Mouse (Mus musculus): ENCODE measurements around the gene Tecpr2. TPM values are rescaled to one million over a fixed set of nuclear protein-coding genes. Genes with fewer than 3 reads are reported as not detected.

Gene Tecpr2
- total and polyA plus RNA-seq, 3 experiments = 2.8 to 7.5 (median 3.1) TPM

- Histone ChIP-seq H3K79me2 (replicated peaks; ENCODE audit: control insufficient read depth, extremely low read depth, insufficient read depth, poor library complexity, severe bottlenecking) (no peaks in the 10 kb centered on the region), H3K9ac (ENCODE audit: insufficient read depth, low read depth) (peak overlapping the region; percentile 66), H3K27me3 (replicated peaks) (peaks cover 7% of the 10 kb centered on the region), H3K27ac (ENCODE audit: insufficient read depth, low read depth) (peak overlapping the region; percentile 40), H3K36me3 (replicated peaks in 1 of 2; ENCODE audit: control insufficient read depth in 1 of 2, insufficient read depth in 1 of 2, low read length in 1 of 2) (no peaks in the 10 kb centered on the region), H3K4me1 (ENCODE audit: control insufficient read depth in 1 of 2, insufficient read depth in 2 of 2) (peaks cover 3 to 32% of the 10 kb centered on the region in 2 experiments; a peak in 2 of 4 replicates), H3K4me2 (ENCODE audit: insufficient read depth, low read depth, poor library complexity, severe bottlenecking) (peak overlapping the region; percentile 82), H3K9me3 (replicated peaks; ENCODE audit: low read length) (no peaks in the 10 kb centered on the region), H3K4me3 (replicated peaks in 1 of 3; ENCODE audit: low read depth in 2 of 3, low read length in 2 of 3, poor library complexity in 1 of 3) (peak overlapping the region; percentile 61 to 68 (median 64))
- dilution Hi-C loops (cut with MboI; ENCODE audit: extremely low pct_ligation_motif_present, extremely low pct_unique_long_range_greater_than_20kb, low sequenced_read_pairs) = no loop called here
- TF ChIP-seq USF1 (IDR thresholded peaks at IDR 0.05; ENCODE audit: low read depth, low read length) (no peak), E2F4 (IDR thresholded peaks at IDR 0.05; ENCODE audit: insufficient replicate concordance, low read depth, low read length) (no peak), TCF12 (IDR thresholded peaks at IDR 0.05; ENCODE audit: low read depth, low read length) (no peak), ETS1 (conservative IDR thresholded peaks at IDR 0.05; ENCODE audit: low read depth, low read length) (0 out of 2 replicates have a peak, but pooled peaks have one; percentile 17), MAZ (IDR thresholded peaks at IDR 0.05; ENCODE audit: low read depth, low read length) (peak; percentile 23; the same call in 1 of the 2 replicates), MYC (IDR thresholded peaks at IDR 0.05; ENCODE audit: low read depth, low read length) (peak; percentile 39; the same call in 1 of the 2 replicates), ZC3H11A (IDR thresholded peaks at IDR 0.05; ENCODE audit: low read depth, low read length) (no peak), BHLHE40 (IDR thresholded peaks at IDR 0.05; ENCODE audit: low read depth, low read length) (no peak; the same call in none of the 2 replicates), CTCF (conservative IDR thresholded peaks at IDR 0.05 in 1 of 2, IDR thresholded peaks at IDR 0.05 in 1 of 2; ENCODE audit: low read depth in 2 of 2, low read length in 2 of 2) (peak in 1 of 2 experiments; percentile 17; a peak in 1 of 4 replicates), ZMIZ1 (IDR thresholded peaks at IDR 0.05; ENCODE audit: low read depth, low read length) (0 out of 2 replicates have a peak, but pooled peaks have one; percentile 30), MAX (IDR thresholded peaks at IDR 0.05; ENCODE audit: low read length) (peak; percentile 65), UBTF (IDR thresholded peaks at IDR 0.05; ENCODE audit: low read depth, low read length) (0 out of 2 replicates have a peak, but pooled peaks have one; percentile 54), IRF4 (IDR thresholded peaks at IDR 0.05; ENCODE audit: low read depth, low read length) (no peak), SIN3A (IDR thresholded peaks at IDR 0.05; ENCODE audit: low read length) (peak; percentile 67; the same call in 1 of the 2 replicates)
- DNase-seq (ENCODE audit: extremely low read depth) = no peak
- in situ Hi-C loops (cut with MboI; ENCODE audit: low pct_ligation_motif_present, low pct_unique_long_range_greater_than_20kb, low sequenced_read_pairs) = loop anchor here (5.0 to 10.0 kb wide), 3 partner anchors 110 to 427 kb away; partner anchors contain the start of gene Wdr20
Measured at GRCm38 (mm10) chr12:110844227-110845130, 44.6 kb upstream of the Tecpr2 start.

- peaks cover 3 to 28% of the 10 kb centered on the region in 2 experiments; a peak in 2 of 4 replicates for H3K4me1 ChIP-seq (ENCODE audit: control insufficient read depth in 1 of 2, insufficient read depth in 2 of 2)
- dilution Hi-C loops (cut with MboI; ENCODE audit: extremely low pct_ligation_motif_present, extremely low pct_unique_long_range_greater_than_20kb, low sequenced_read_pairs) (no loop called here), in situ Hi-C loops (cut with MboI; ENCODE audit: low pct_ligation_motif_present, low pct_unique_long_range_greater_than_20kb, low sequenced_read_pairs) (loop anchor here (10.0 kb wide), 1 partner anchor 111 kb away; the partner anchor contains the start of gene Wdr20)
- DNase-seq (ENCODE audit: extremely low read depth) = peak; percentile 97
- no peaks in the 10 kb centered on the region for H3K27me3 ChIP-seq (replicated peaks)
- H3K4me3 ChIP-seq (replicated peaks in 1 of 3; ENCODE audit: low read depth in 2 of 3, low read length in 2 of 3, poor library complexity in 1 of 3) = peak overlapping the region; percentile 61 to 68 (median 64)
- peak overlapping the region; percentile 40; the same call in 1 of the 2 replicates for H3K27ac ChIP-seq (ENCODE audit: insufficient read depth, low read depth)
- H3K9me3 ChIP-seq (replicated peaks; ENCODE audit: low read length) = no peaks in the 10 kb centered on the region
- no peaks in the 10 kb centered on the region for H3K79me2 ChIP-seq (replicated peaks; ENCODE audit: control insufficient read depth, extremely low read depth, insufficient read depth, poor library complexity, severe bottlenecking)
- H3K4me2 ChIP-seq (ENCODE audit: insufficient read depth, low read depth, poor library complexity, severe bottlenecking) = peak overlapping the region; percentile 82
- no peaks in the 10 kb centered on the region for H3K36me3 ChIP-seq (replicated peaks in 1 of 2; ENCODE audit: control insufficient read depth in 1 of 2, insufficient read depth in 1 of 2, low read length in 1 of 2)
- H3K9ac ChIP-seq (ENCODE audit: insufficient read depth, low read depth) = peak overlapping the region; percentile 66; the same call in 1 of the 2 replicates
- 0 out of 2 replicates have a peak, but pooled peaks have one; percentile 22 for TF ChIP-seq TCF12 (IDR thresholded peaks at IDR 0.05; ENCODE audit: low read depth, low read length)
- TF ChIP-seq IRF4 (IDR thresholded peaks at IDR 0.05; ENCODE audit: low read depth, low read length) = no peak
- TF ChIP-seq NRF1 (IDR thresholded peaks at IDR 0.05; ENCODE audit: low read depth, low read length) = peak; percentile 71
- TF ChIP-seq SIN3A (IDR thresholded peaks at IDR 0.05; ENCODE audit: low read length) = peak; percentile 15; the same call in 1 of the 2 replicates
- peak; percentile 99 for TF ChIP-seq TBP (conservative IDR thresholded peaks at IDR 0.05; ENCODE audit: low read depth, low read length)
- TF ChIP-seq SMC3 (IDR thresholded peaks at IDR 0.05; ENCODE audit: low read depth, low read length) = no peak
- no peak for TF ChIP-seq CHD2 (IDR thresholded peaks at IDR 0.05; ENCODE audit: low read length)
- TF ChIP-seq ZMIZ1 (IDR thresholded peaks at IDR 0.05; ENCODE audit: low read depth, low read length) = no peak
- TF ChIP-seq RAD21 (IDR thresholded peaks at IDR 0.05; ENCODE audit: low read depth, low read length) = no peak
- peak; percentile 98 for TF ChIP-seq ELF1 (IDR thresholded peaks at IDR 0.05; ENCODE audit: low read depth, low read length)
- TF ChIP-seq MAZ (IDR thresholded peaks at IDR 0.05; ENCODE audit: low read depth, low read length) = 0 out of 2 replicates have a peak, but pooled peaks have one; percentile 3
- TF ChIP-seq JUN (IDR thresholded peaks at IDR 0.05; ENCODE audit: insufficient read depth, low read depth, low read length) = no peak
- TF ChIP-seq EP300 (IDR thresholded peaks at IDR 0.05; ENCODE audit: low read length) = no peak
- TF ChIP-seq MXI1 (IDR thresholded peaks at IDR 0.05; ENCODE audit: low read depth, low read length) = no peak
- TF ChIP-seq POLR2A (IDR thresholded peaks at IDR 0.05; ENCODE audit: low read depth, low read length) = peak; percentile 44; the same call in 1 of the 2 replicates
- no peak for TF ChIP-seq ZC3H11A (IDR thresholded peaks at IDR 0.05; ENCODE audit: low read depth, low read length)
- TF ChIP-seq E2F4 (IDR thresholded peaks at IDR 0.05; ENCODE audit: insufficient replicate concordance, low read depth, low read length) = peak; percentile 70; the same call in 1 of the 2 replicates
- TF ChIP-seq KAT2A (IDR thresholded peaks at IDR 0.05; ENCODE audit: insufficient replicate concordance, low read length) = peak; percentile 73; the same call in 1 of the 2 replicates
- TF ChIP-seq USF2 (conservative IDR thresholded peaks at IDR 0.05; ENCODE audit: low read depth, low read length) = no peak
Measured at GRCm38 (mm10) chr12:110845131-110845880, 43.8 kb upstream of the Tecpr2 start.

Measured in CH12.LX (cell line).